Mouse (Mus musculus) mesoderm, embryonic 11.5 days (tissue): ENCODE results near the gene S100a11.
"Not testable (repeated sequence)": the region's sequence is repeated elsewhere in the genome, so short reads cannot be mapped to it uniquely, and the experiment has no call there.

Source experiments
- DNase-seq: peaks from one replicate; pipeline ENCODE4 v3.0.0-alpha.2; 2012; ENCODE audit warnings: low read depth, low spot score

Gene S100a11

DNA sequence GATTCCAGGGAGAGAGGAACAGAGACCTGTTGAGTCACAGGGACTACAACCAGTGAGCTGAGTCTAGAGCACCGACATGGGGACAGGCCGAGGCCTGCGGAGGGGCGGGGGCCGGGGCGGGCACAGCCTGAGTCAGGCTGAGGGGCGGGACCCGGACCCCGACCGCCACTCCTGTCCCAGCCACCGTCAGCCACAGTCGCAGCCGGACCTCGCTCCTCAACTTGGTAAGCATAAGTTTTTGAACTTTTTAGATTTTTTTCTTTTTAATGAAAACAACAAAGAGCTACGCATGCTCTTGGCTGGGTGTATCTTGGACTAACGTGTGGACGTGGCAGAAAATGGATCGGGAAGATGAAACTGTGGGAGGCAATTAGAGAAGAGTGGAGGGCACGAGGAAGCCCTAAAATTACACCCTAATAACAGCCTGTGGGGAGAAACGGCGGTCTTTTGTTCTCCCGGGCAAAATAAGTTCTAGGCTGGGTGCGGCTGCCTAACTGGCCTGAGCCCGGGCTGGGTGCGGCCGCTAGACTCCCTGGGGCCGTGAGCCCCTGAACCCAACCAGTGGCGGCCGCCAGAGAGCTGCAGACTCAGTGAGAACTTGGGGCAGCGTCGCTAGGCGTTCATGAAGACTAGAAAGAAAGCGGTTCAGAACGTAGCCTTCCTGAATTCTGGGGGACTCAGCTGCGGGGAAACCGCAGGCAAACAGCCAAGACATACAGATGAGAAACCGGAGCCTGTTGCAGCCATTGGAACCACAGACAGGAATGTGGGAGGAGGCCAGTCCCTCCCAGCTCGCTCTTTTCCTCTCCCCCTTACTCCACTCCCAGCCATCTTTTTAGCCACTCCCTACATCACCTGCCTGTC, at the start of gene S100a11:
Gene S100a11, plus strand, starts transcription at position 159 of the 864 bp plus-strand sequence.
- DNase-seq = peak; percentile 66

DNA sequence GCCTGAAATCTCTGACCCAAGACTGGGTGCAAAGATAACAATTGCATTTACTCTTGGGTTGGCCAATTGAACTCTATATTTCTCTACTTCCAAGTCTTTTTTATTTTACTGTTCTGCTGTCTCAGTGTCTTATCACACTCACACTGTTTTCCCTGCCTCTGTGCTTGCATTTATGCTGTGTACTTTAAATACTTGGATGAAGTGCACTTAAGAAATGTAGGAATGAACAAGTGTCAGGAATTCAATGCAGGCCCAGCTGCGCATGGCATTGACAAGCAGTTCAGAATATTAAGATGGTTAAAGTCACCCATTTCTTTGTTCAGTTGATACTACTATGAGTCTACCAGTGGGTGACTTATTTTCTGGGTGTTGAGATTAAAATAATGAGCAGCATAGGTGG, 40.2 kb upstream of the S100a11 start:
- no peak for DNase-seq

DNA sequence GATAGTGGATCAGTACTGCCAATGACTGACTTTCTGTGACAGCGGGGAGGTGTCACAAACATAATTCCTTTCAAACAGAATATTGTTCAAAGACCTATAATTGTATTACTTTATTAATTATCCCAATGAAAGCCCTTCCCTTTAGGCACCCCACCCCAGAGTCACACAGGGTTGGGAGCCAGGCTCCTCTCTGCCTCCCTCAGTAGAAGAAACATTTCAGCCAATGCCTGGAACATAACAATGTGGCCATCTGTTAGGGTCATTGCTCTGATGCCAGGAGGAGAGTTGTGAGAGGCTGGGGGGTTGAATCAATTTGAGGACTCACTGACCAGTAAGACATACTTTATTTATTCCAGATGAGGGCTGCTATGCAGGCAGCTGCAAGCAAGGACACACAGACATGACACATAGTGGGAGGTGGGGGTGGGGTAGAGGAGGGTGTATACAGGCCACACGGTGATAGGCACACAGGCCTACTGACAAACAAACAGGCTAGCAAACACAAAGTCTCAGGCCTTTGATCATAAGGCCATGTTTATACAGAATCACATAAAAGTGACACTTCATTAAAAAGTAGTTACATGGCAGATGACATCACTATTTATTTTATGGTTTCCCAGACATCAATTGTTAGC, 38.2 kb upstream of the S100a11 start:
- DNase-seq = peak; percentile 11

DNA sequence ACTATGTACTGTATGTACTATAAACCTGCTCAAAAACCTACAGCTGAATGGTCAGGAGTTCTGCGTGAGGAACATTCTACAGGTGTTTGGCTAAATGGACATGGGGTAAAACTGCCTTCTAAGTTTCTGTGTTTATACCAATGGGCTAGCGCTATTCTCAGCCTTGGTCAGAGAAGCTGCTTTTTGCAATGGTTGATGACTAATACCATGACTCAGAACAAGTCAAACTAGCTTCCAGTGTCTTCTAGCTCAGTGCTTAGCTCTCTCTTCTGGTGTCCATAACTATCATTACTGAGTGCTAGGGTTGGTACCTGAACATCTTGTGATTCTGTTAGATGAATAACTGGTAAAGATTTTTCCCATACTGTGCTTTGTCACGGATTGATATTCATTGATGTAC, 34.7 kb upstream of the S100a11 start:
- no peak for DNase-seq

DNA sequence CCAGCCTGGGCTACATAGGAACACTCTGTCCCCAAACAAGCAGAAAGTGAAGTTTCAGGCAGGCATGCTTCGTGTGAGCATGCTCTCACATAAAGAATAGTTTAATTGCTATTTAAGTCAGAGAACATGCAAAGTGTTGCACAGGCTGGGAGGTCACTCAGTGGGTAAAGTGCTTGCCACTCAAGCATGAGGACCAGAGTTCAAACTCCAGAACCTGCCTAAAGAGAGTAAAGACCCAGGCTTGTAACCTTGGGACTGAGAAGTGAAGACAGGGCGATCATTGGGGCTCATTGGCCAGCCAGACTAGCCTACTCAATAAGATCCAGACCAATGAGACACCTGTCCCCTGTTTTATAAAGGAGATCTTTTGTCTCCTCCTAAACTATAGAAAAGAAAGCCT, 31.7 kb upstream of the S100a11 start:
- no peak for DNase-seq

DNA sequence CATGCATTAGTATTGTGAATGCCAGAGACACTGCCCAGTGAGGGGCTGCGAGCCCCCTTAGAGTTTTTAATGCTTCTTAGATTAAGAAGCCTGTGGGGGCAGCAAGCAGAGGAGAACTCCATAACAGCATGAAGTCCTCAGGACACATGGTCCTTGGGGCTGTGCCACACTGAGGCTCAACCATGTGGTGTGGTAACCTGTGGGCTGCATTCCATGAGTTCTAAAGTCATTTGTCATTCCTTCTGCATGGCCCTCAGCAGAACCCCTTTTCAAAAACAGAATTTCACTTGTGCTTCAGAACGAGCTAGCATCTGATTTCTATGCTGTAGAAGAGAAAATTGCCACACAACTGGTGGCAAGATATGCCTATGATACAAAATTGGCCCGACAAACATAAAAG, 28.1 kb upstream of the S100a11 start:
- DNase-seq = no peak

DNA sequence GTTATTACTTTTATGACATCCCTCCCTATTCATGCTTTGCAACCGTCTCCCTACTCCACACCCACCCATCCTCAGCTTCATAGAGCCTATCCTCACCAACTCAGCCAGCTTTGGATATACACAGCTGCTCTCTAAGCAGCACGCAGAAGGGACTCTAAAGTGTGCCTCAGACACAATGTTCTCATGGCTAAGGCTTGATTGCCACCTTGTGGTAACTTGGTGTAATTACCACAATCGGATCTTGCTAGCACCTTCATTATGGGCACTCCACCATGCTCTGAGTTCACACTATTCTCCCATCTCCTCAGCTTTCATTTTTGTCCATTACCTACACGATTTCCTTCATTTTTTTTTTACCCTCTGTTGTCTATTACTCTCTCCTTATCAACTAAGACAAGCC, 26.3 kb upstream of the S100a11 start:
- DNase-seq = peak; percentile 83

DNA sequence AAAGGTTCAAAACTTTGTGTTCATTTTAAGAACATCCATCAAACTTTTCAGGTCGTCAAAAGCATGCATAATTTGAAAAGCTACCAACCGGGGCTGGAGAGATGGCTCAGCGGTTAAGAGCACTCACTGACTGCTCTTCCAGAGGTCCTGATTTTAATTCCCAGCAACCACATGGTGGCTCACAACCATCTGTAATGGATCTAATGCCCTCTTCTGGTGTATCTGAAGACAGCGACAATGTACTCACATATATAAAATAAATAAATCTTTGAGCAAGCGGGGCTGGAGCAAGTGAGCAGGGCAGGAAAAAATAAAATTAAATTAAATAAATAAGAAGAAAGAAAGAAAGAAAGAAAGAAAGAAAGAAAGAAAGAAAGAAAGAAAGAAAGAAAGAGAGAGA, 25.5 kb upstream of the S100a11 start:
- DNase-seq = not testable (repeated sequence)

DNA sequence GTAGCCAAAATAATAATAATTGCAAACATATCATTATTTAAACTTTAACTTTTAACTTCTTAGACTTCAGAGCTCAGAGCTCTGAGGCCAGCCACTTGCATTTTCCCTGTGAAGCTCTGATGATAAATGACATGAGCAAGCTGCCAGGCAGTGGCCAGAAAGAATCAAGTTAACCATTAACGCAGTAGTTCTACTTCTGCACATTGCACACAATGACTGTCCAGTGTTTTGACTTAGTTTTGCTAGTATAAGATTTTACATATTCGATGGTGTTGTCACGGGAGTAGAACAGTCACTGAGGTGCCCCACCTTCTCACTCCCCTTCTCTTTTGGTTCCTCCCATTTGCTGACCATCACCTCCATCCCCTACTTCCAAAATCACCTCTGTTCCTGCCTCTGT, 23.2 kb upstream of the S100a11 start:
- DNase-seq = no peak

DNA sequence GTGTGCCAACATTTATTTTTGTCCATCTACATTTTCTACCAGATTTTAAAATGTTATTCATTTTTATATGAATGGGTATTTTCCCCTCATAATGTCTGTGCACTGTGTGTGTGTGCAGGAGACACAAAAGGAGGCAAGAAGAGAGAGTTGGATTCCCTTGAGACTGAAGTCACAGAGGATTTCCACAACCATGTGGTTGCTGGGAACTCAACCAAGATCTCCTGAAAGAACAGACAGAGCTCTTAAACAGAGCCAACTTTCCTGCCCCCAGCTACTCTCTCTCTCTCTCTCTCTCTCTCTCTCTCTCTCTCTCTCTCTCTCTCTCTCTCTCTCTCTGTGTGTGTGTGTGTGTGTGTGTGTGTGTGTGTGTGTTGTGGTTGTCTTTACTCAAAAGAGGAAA, 21.2 kb upstream of the S100a11 start:
- no peak for DNase-seq

DNA sequence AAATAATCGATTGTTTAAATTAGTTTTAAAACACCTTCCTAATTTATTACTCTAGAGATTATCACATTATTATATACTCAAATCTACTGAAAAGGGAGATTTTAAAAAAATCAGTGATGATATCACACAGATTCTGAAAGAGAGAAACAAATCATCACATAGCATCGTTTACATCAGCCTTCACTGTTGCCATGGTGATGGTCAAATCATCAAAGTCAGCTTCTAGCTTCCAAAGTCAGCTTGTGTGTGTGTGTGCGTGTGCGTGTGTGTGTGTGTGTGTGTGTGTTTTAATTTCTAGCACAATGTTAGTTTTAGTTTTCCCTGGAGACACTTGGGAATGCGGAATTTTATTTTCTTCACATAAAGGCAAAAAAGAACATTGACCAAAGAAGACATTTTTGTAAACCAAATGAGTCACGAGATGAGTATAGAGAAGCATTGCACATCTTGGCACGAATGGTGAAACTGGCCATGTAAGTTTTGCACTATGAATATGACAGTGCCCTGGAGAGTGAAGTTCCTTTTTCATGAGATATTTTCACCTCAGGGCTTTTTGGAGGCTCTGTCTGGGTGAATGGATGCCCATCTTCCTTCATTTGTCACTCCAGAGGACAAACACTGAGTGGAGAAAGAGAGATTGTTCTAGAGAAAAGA, 15.6 kb upstream of the S100a11 start:
- DNase-seq = no peak

DNA sequence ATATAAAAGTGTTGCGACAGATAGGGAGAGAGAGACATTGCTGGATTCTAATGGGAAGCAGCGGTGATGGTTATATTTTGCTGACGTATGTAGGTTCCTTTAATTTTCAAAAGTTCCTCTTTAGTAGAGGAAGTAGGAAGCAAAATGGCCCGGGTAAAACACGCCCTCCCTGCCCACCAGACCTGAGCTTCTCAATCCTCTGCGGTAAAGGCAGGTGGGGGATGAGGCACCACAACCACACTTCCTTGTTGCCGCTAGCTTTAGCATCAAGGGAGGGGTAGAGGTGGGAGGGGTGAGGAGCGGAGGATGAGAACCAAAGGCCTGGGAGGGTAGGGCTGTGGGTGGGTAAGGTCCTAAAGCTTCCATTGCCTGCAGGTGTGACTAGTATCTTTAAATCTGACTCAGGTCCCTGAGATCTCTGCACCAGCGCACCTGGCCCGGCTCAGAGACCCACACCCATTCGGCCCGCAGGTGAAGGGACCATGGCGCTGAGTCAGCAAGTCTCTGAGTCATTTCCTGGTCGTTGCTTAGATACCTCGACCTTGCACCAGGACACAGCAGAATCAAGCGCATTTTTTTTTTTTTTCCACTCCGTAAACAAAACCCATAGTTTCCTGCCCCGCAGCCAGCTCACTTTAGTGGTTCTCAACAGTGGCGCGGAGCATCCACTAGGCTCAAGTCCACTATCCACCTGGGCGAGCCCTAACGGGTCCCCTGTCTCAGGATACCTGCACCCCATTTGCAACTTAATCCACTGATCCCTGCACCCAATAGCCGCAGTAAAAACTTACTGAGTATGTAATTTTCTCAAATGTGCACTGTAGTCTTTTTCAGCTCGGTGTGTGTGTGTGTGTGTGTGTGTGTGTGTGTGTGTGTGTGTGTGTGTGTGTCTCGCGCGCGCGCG, 14.1 kb upstream of the S100a11 start:
- DNase-seq = no peak

DNA sequence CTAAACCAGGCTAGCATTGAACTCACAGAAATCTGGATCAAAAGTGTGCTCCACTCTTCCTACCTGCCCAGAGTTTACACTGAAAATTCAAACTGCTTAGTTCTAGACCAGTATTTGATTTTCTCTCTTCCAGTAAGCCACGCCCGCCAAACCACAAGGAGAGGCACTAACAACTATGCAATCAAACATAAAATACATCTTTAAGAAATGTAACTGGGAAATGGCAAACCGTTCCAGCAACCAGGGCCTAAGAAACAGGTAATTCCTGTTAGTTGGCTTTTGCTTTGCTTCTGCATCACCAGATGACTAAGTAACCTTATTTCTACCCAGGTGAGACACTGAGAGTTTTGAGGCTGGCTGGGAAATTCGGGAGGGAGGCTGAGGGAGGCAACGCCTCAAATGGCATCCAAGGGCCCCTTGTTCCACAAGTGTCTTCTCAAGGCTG, 13.4 kb upstream of the S100a11 start:
- no peak for DNase-seq

DNA sequence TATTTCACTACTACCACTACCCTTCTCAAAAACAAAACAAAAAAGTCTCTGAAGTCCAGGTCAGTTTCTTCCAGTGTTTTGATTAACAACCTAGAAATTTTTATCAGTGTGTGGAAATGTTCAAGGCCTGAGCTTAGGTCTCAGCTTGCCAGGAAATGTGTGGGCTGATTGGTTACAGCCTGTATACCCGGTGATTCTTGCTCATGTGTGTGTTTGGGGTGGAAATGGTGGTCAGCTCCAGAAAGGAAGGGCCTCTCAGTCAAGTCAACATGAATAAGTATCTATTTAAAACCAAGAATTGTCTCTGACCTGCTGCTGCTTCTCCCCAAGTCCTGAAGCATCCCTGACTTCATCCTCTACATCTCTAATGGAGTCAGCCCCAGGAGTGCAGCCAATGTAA, 11.0 kb upstream of the S100a11 start:
- no peak for DNase-seq

DNA sequence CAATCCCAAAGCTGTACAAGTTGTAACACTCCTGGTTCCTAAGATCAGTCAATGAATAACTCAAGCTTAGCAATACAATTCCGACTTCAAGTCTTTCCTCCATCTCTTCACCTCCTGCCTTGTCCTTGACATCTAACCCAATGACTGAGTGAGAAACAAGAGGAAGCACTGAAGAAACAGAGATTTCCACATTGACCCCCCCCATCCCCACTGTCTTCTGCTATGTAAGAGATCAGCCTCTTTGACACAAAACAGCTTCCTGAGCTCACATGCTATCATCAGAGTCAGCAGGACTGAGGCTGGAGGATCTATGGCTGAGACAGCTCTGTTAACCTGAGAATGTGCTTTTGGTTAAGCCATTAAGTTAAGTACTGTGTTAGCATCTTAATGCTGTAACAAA, 9.3 kb upstream of the S100a11 start:
- no peak for DNase-seq

DNA sequence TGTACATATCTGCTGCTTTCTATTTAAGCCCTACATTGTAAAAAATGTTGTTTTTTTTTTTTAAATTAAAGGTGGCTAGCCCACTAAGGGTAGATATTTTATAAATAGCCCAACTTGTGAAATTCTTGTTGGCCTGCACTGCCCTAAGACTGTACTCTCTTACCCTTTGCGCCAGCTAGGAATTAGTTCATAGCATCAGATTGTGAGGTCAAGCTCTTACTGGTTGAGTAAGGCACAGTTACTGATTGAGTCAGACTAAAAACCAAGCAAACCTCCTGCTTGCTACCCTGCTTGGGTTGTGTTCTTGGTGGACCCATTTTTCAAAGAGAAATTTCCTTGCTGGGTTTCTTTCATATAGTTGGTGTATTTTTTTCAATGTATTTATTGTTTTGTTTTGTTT, 8.5 kb upstream of the S100a11 start:
- no peak for DNase-seq

DNA sequence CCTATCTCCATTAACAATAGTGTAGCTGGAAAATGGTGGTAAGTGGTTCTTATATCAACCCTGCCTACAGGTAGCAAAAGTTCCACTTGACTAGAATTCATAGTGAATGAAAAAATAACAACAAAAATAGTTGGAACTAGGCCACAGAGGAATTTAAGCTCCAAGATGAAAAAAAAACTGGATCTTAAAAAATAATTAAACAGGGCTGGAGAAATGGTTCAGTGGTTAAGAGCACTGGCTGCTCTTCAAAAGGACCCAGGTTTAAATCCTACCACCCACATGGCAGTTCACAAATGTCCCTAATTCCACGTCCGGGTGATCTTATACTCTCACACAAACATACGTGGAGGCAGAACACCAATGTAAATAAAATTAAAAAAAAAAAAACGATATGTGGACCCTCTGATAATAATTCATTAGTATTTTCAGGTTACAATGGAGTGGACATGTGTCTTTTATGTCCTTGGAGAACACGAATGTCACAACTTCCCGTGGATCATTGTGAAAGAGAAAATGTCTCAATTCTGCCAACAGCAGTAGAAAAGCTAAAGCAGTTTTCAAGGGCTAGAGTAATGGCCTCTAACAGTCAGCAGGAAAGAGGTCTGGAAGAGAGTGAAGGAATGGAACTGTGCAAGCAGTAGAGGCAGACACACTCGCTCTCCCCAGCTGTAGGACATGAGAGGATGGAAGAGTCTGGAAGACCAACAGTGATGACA, 7.7 kb upstream of the S100a11 start:
- no peak for DNase-seq

DNA sequence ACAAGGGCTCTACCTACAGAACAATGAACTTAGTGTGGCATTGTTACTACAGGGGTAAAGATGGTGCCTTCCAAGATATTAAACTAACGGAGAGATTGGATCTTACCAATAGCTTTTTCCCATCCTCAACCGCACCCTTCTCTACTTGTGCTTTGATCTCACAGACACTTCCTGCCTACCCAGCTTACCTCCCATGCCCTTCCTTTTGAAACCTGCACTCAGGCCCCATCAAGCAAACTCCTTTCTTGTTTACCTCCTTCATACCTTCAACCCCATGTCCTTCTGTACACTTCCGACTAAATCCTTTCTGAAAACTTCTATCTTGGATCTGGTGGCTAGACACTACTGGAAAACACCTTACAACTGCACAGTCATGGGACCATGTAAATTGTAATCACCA, 5.7 kb upstream of the S100a11 start:
- no peak for DNase-seq

DNA sequence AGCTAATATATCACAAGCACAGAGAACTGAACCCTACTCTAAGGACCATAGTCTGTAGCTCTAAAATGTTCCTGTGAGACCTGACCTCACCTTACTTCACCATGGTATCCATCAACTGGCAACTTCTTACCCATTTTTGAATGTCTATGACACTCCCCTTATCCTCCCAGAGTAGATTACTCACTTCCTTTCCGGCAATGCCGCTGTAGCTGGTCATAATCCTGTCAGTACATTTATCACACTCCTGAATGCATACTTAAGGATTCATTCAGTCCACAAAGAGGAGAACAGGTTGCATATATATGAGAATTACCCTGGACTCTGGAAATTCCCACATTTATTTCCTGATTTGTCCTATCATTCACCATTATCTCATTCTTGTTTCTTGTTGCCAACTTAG, 2.9 kb upstream of the S100a11 start:
- no peak for DNase-seq

DNA sequence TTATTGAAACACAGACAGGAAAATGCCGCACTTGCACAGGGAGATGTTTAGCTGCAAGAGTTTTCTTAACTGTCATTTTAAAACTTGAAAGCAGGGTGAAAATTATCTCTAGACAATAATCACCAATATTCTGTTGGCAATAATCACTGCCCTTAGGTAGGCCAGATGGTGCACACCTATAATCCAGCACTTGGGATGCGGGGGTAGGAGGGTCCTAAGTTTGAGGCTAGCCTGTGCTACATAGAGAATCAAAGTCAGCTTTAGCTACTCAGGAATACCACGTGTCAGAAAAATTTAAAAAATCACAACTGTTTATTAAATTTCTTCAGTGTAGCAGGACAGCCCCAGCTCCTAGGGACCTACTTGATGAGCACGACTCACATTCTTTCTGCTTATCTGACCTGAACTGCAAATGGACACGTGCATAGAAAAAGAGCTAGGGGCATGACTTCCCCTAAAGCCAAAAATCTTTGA, 395 bp upstream of the S100a11 start:
- no peak for DNase-seq
